Mouse (Mus musculus) embryonic facial prominence, embryonic 15.5 days (tissue): ENCODE results near the gene Desi2. TPM values are rescaled to one million over a fixed set of nuclear protein-coding genes. Genes with fewer than 3 reads are reported as not detected.

Experiments
- polyA plus RNA-seq: library from polyadenylated mRNA; unstranded; fragments of >200 nt; fragmentation: Nextera tagmentation; extraction: Ambion mirVana; gene quantifications from 2 replicates; pipeline ENCODE4 v1.2.1, GENCODE M21; 2015

The Desi2 gene
- polyA plus RNA-seq, 1 experiment from 2014 or later, result 25.8 TPM

Other genes with a start within 250 kb of the Desi2 start
- 0.25 and 0.39 TPM in 2 replicates for gene Catspere2, start 204.0 kb upstream of the Desi2 start, polyA plus RNA-seq
- 113 and 118 TPM in 2 replicates for gene Cox20, start 131.7 kb downstream of the Desi2 start, polyA plus RNA-seq
- gene Hnrnpu, start 150.4 kb downstream of the Desi2 start, polyA plus RNA-seq, result 356 and 362 TPM in 2 replicates
- gene Efcab2, start 218.7 kb downstream of the Desi2 start, polyA plus RNA-seq, result 4.6 and 4.9 TPM in 2 replicates